Mouse (Mus musculus) c-Kit-positive CD71-positive TER-119-negative erythroid progenitor cells, embryonic 14.5 days (primary cell): ENCODE results near the gene Pgam5.

ENCODE experiments used
- DNase-seq: peaks from one replicate; pipeline ENCODE4 v3.0.0-alpha.2; 2013; ENCODE audit warnings: low read depth

Pgam5 gene

GRCm38 (mm10) chr5:110269141-110270101 lies at the start of gene Pgam5:
Gene Pgam5, minus strand, starts transcription at chr5:110269913.
- peak; percentile 78 for DNase-seq

DNA sequence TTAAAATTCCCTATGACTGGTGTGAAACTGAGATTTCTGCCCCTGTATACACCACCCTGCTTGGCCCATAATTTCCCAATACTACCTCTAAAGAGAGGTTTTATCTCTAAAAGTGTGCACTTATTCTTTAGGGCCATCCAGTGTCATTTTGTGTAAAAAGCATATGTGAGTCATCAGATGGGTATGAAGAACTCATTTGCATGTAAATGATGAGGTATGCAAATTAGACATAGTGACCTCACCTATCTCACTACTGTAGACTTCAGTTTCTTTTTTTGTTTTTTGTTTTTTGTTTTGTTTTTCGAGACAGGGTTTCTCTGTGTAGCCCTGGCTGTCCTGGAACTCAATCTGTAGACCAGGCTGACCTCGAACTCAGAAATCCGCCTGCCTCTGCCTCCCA lies 43.4 kb upstream of the Pgam5 start:
- no peak for DNase-seq

DNA sequence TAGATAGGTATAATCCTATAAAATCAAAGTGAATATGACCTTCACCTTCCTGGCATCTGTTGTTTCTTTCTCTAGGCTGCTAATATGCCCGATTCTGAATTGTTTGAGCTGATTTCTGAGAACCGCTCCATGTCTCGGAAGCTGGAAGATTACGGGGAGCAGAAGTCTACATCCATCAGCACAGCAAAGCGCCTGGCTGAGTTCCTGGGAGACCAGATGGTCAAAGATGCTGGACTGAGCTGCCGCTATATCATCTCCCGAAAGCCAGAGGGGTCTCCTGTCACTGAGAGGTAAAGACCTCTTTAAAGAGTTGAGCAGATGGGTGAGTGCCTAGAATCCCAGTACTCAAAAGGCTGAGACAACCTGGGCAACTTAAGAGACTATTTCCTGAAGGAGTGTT lies 39.1 kb upstream of the Pgam5 start:
- DNase-seq: no peak

GRCm38 (mm10) chr5:110300591-110300990 lies 30.9 kb upstream of the Pgam5 start:
- DNase-seq: no peak

GRCm38 (mm10) chr5:110296637-110297036 lies 26.9 kb upstream of the Pgam5 start:
- DNase-seq: no peak

DNA sequence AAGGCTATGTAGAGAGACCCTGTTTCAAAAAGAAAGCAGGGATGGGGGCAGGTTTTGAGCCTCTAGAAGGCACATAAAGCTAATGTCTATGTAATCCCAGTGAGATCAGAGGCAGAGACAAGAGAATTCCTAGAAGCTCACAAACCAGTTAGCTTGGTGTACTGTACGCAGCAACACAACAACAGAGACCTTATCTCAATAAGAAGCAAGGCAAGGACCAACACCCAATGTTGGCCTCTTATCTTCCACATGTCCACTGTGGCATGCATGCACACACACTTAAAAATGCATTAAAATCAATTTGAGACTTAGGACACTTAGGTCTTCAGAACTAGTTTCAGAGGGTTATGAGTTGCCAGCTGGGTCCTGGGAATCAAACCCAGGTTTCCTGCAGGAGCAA lies 21.9 kb upstream of the Pgam5 start:
- no peak for DNase-seq

GRCm38 (mm10) chr5:110287084-110287475 lies 17.4 kb upstream of the Pgam5 start:
- no peak for DNase-seq

DNA sequence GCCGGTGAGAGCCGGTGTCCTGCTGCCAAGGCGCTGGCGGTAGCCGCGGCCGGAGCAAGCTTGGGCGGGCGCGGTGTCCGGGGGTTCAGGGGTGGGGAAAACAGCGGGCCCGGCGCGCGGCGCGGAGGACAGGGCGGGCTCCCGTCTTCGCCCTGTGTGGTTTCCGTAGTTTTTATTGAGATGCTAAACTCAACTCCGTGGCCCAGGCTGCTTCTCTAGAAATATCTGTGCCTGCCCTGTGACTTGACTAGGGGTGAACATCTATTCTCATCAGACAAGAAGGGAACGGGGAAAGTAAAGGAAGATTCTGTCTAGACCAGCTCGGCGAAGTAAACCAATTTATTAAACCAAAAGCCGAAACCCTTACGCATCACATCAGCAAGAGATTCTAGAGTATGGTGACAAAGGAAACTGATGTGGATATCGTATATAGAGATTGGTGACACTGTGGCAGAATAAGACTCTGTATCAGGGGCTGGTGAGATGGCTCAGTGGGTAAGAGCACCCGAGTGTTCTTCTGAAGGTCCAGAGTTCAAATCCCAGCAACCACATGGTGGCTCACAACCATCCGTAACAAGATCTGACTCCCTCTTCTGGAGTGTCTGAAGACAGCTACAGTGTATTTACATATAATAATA lies 16.9 kb upstream of the Pgam5 start:
- DNase-seq: no peak

- DNase-seq: peak; percentile 92
Measured at GRCm38 (mm10) chr5:110285770-110286445, 16.2 kb upstream of the Pgam5 start, which contains the start of the genes Pxmp2 and Pole. Gene Pxmp2, minus strand, starts transcription at chr5:110286186. Gene Pole, plus strand, starts transcription at chr5:110286306.

DNA sequence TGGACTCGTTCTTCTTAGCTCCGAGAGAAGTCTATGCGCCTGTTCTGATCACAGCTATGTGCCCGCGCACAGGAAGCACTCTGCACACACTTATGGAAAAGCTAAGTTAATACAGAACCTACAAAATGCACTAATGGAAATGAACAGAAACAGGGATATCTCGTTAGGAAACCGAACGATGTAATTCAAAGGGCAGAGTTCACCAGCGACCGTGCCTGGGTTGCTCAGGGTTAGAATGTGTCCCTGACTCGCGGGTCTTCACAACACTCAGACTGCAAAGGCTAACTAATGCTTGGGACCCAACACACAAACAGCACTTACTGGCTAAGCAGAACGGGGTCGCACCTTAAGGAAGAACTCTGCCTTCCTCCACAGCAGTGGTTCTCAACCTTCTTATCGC lies 15.4 kb upstream of the Pgam5 start:
- DNase-seq: no peak

- DNase-seq: peak; percentile 84
Measured at GRCm38 (mm10) chr5:110284536-110284935, 14.8 kb upstream of the Pgam5 start.

DNA sequence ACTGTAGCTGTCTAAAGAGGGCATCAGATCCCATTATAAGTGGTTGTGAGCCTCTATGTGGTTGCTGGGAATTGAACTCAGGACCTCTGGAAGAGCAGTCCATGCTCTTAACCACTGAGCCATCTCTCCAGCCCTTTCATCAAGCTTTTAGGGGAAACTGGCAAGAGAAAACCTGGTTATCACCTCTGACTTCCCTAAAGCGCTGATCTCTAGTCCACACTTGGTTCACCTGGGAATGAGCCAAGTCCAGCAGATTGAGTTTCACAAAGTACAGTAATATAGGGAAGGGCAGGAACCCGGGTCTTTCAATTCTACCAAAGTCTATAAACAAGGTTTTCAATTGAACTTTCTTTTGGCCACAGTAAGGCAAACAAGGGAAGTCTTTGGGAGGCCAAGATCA lies 12.3 kb upstream of the Pgam5 start:
- DNase-seq: no peak

DNA sequence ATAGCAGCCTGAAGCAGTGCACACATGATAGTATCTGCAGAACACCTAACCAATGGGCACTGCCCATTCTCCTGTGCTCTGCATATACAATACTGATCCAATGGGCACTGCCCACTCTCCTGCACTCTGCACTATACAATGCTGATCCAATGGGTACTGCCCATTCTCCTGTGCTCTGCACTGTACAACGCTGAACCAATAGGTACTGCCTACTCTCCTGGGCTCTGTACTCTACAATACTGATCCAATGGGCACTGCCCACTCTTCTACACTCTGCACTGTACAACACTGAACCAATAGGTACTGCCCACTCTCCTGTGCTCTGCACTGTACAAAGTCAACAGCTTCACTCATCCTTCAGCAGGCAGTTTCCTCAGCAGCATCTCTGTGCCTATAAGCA lies 7.2 kb upstream of the Pgam5 start:
- DNase-seq: no peak

DNA sequence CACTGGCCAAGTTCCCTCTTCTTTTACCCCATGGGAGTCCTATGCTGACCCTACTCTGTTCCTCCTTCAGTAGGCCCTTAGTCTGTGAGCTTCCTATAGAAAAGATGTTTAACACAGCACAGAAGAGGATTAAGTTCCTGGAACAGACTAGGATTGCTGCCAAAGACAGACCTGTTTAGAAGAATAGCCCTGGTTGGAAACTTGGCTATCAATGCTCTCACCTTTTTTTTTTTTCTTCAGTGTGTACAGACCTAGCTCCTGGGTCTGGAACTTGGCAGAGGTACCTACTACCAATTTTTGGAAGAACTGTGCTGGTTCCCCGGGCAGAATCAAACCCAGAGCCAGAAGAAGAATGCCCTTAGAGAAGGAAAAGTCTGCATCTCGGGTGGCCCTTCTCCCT lies 6.7 kb upstream of the Pgam5 start:
- DNase-seq: no peak

GRCm38 (mm10) chr5:110274846-110275245 lies 5.1 kb upstream of the Pgam5 start:
- no peak for DNase-seq

GRCm38 (mm10) chr5:110274147-110274546 lies 4.4 kb upstream of the Pgam5 start:
- DNase-seq: peak; percentile 52

DNA sequence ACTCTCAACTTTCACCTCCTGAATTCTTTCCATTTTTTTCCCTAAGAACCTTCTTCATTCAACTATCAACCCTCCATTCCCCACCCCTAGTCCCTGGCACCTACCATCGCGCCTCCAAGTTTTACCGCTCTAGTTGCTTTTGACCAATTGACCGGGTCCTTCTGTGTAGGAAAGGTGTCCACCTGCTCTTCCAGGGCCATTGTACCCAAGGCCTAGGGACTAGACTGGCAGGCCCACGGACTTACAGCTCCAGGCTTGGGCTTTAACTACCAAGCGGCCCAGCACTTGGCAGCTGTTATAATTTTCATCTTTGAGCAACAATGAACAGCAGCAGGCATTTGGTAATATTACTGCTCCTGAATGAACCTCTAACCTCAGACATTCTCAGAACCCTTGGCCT lies 529 bp upstream of the Pgam5 start:
- no peak for DNase-seq

GRCm38 (mm10) chr5:110266941-110267340 lies 2.8 kb downstream of the Pgam5 start:
- no peak for DNase-seq

DNA sequence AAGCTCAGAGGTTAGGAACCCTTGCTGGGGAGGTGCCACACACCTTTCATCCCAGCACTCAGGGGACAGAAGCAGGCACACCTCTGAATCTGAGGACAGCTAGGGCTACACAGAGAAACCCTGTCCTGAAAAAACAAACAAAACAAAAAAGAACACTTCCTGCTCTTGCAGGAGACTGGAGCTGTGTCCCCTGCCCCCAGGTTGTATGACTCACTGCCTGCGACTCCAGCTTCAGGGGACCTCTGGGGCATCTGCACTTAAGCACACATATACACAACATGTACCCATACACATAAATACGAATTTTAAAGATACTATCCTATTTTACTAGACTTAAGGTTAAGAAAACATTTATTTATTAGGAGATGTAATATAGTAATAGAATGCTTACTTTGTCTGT lies 25.6 kb downstream of the Pgam5 start:
- DNase-seq: no peak

DNA sequence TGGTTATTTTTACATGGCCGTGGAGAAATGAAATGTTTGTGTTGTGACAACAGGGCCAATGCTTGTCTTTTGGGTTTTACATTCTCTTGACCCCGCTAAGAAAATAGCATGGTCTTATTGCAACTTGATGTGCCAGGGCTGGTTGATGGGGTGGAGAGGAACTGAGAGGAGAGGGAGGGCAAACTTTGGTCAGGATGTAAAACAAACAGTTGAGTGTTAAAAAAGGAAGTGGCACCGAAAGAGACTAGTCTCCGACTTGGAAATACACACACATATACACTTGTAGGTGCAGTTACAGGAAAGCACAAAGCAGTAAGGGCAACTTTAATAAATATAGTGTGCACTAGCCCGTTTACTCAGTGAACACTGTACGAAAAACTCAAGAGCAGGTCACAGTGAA lies 37.4 kb downstream of the Pgam5 start:
- no peak for DNase-seq

DNA sequence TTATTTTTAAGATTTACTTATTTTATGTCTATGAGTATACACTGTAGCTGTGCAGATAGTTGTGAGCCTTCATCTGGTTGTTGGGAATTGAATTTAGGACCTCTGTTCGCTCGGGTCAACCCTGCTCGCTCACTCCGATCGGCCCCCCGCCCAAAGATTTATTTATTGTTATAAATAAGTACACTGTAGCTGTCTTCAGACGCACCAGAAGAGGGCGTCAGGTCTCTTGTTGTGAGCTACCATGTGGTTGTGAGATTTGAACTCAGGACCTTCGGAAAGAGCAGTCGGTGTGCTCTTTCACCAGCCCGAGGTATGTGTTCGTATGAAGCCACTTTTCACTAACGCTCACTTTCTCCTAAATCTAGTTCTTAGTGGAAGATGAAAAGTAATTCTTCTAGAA lies 38.1 kb downstream of the Pgam5 start:
- peak; percentile 27 for DNase-seq

GRCm38 (mm10) chr5:110230780-110231461 lies 38.8 kb downstream of the Pgam5 start, which contains the start of gene Ankle2:
Gene Ankle2, plus strand, starts transcription at chr5:110231004.
- peak; percentile 92 for DNase-seq
